ENCODE assay signal across 8 mouse cellular contexts in the genomic region with DNA sequence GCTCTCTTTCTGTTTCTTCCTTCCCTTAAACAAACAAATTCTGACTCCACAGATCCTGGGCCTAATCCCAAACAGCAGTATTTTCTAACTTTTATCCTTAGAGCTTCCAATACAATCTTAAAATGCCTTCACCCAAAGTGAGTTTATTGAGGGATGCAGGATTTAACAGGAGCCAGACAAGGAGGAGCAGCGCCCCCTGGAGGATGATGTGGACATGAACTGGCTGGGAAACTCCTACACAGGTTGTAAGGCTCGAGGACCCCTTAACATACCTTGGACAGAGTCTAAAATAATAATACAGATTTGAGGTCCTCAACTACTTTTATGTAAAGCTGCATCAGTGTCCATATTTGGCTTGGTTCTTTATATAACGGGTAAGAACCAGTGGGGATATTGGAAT. TPM values are rescaled to one million over a fixed set of nuclear protein-coding genes. Genes with fewer than 3 reads are reported as not detected.
DNase-seq lines count a peak whose midpoint lies in the region; ATAC-seq and TF ChIP-seq lines count a peak whose summit lies in the region.
"Had no signal": no experiment of that assay in that cellular context is flagged by ENCODE, and none has a peak within 500 bp of the region (broad histone marks: within the 10 kb centered on the region; RNA-seq: fewer than 3 reads in every experiment).

No protein-coding gene starts in this region.

- H3K4me3 ChIP-seq in lung, adult 2 months (replicated peaks; ENCODE audit: extremely low read depth, low read depth, low read length): no peak overlapping the region
- H3K4me3 ChIP-seq in liver, embryonic 13.5 days (replicated peaks): no peak overlapping the region
- H3K4me3 ChIP-seq: myocyte had no signal

- H3K27me3 ChIP-seq in liver, embryonic 13.5 days: no peaks in the 10 kb centered on the region

- ATAC-seq in liver, embryonic 13.5 days (ENCODE audit: low read depth): no peak

- H3K4me2 ChIP-seq in liver, embryonic 13.5 days: no peak overlapping the region

- no peak overlapping the region for H3K27ac ChIP-seq in liver, embryonic 13.5 days

- WGBS in lung, adult 2 months: 15% methylated on average over 3 of the region's 3 CpGs
- 10% methylated on average over 3 of the region's 3 CpGs for WGBS in liver, embryonic 13.5 days (ENCODE audit: insufficient replicate concordance)

- peak; percentile 5 for DNase-seq in lung, adult 2 months
- no peak for DNase-seq in lung, adult 18-20 months
- peak; percentile 21 for DNase-seq in T-cell, adult 2 months (ENCODE audit: low spot score)
- DNase-seq in cerebellum, adult 9-11 months: peak; percentile 49
- peak; percentile 54 to 70 for DNase-seq in frontal cortex, postnatal 36 days (ENCODE audit: low spot score in 2 of 2)
- peak; percentile 11 for DNase-seq in liver, embryonic 13.5 days
- DNase-seq in right cerebral cortex, postnatal 4 days: peak; percentile 84

- no peak for TF ChIP-seq POLR2A in lung, adult 2 months (IDR thresholded peaks at IDR 0.05; ENCODE audit: borderline replicate concordance, extremely low read depth, low read depth, low read length)

- no peaks in the 10 kb centered on the region for H3K36me3 ChIP-seq in liver, embryonic 13.5 days

- no peaks in the 10 kb centered on the region for H3K9me3 ChIP-seq in liver, embryonic 13.5 days (replicated peaks)

- peak; percentile 67 for TF ChIP-seq CTCF in lung, adult 2 months (IDR thresholded peaks at IDR 0.05; ENCODE audit: insufficient read depth, low read length)

- H3K9ac ChIP-seq in liver, embryonic 13.5 days: no peak overlapping the region

- no peaks in the 10 kb centered on the region for H3K4me1 ChIP-seq in lung, adult 2 months (ENCODE audit: control insufficient read depth, insufficient read depth, low read length)
- H3K4me1 ChIP-seq in liver, embryonic 13.5 days (replicated peaks): no peaks in the 10 kb centered on the region

RNA-seq across cellular contexts. Expression of a gene that starts 19.7 kb away (rescaled TPM):
- 0.20 and 0.21 TPM in 2 replicates for polyA plus RNA-seq in lung, adult 2 months (2012; rRNA removed)
- 0.05 and 0.06 TPM in 2 replicates for polyA plus RNA-seq in liver, embryonic 13.5 days (2015; fragmentation: Nextera tagmentation; extraction: Ambion mirVana)
- polyA plus RNA-seq: myocyte had no signal

RNA-seq across cellular contexts. Expression of a gene that starts 41.8 kb away (rescaled TPM):
- 0.23 and 0.32 TPM in 2 replicates for polyA plus RNA-seq in lung, adult 2 months (2012; rRNA removed)
- polyA plus RNA-seq in liver, embryonic 13.5 days (2015; fragmentation: Nextera tagmentation; extraction: Ambion mirVana): 0.23 and 0.27 TPM in 2 replicates
- polyA plus RNA-seq: myocyte had no signal

Comparison
In these comparisons a context has a peak if more than half of its experiments do, and no peak if none do; other contexts are left out.
1. DNase-seq: peak in lung, adult 2 months (single experiment), T-cell, adult 2 months (single experiment), cerebellum, adult 9-11 months (single experiment), frontal cortex, postnatal 36 days (2 of 2), liver, embryonic 13.5 days (single experiment) and right cerebral cortex, postnatal 4 days (single experiment); none in lung, adult 18-20 months (0 of 2).